Comparison of ENCODE assay signal across 23 mouse cellular contexts in genomic region chr1:59173023-59173422, GRCm38 (mm10). TPM values are rescaled to one million over a fixed set of nuclear protein-coding genes. Genes with fewer than 3 reads are reported as not detected.
A peak's percentile ranks its signal among the peaks of the same experiment; 100 is the strongest.
DNase-seq lines count a peak whose midpoint lies in the region; ATAC-seq lines count a peak whose summit lies in the region.
"Had no signal": no experiment of that assay in that cellular context is flagged by ENCODE, and none has a peak within 500 bp of the region (broad histone marks: within the 10 kb centered on the region; RNA-seq: fewer than 3 reads in every experiment).

No protein-coding gene starts in this region.

- peaks cover 46% of the 10 kb centered on the region for H3K36me3 ChIP-seq in forebrain, embryonic 12.5 days (replicated peaks)

- peak; percentile 55 for ATAC-seq in megakaryocyte, adult 5-6 weeks (ENCODE audit: poor library complexity, severe bottlenecking)
- no peak for ATAC-seq in forebrain, embryonic 12.5 days (ENCODE audit: low FRiP score)
- ATAC-seq: CD4-positive, CD25-positive, alpha-beta regulatory T cell, adult 4 months; forebrain, embryonic 15.5 days; inflammation-experienced regulatory T-cells, adult 6 months had no signal

- no peaks in the 10 kb centered on the region for H3K9me3 ChIP-seq in forebrain, embryonic 12.5 days
- H3K9me3 ChIP-seq: forebrain, embryonic 15.5 days; heart, embryonic 12.5 days; hindbrain, embryonic 12.5 days; limb, embryonic 13.5 days; midbrain, embryonic 12.5 days; neural tube, embryonic 15.5 days had no signal

- H3K4me3 ChIP-seq in forebrain, embryonic 12.5 days (replicated peaks), result no peak overlapping the region
- H3K4me3 ChIP-seq: forebrain, embryonic 15.5 days; heart, embryonic 12.5 days; hindbrain, embryonic 12.5 days; limb, embryonic 13.5 days; midbrain, embryonic 12.5 days; neural tube, embryonic 15.5 days had no signal

- H3K4me2 ChIP-seq in forebrain, embryonic 12.5 days, result no peak overlapping the region
- H3K4me2 ChIP-seq: forebrain, embryonic 15.5 days; heart, embryonic 12.5 days; hindbrain, embryonic 12.5 days; limb, embryonic 13.5 days; midbrain, embryonic 12.5 days; neural tube, embryonic 15.5 days had no signal

- no peaks in the 10 kb centered on the region for H3K27me3 ChIP-seq in forebrain, embryonic 12.5 days
- H3K27me3 ChIP-seq: forebrain, embryonic 15.5 days; heart, embryonic 12.5 days; hindbrain, embryonic 12.5 days; limb, embryonic 13.5 days; midbrain, embryonic 12.5 days; neural tube, embryonic 15.5 days had no signal

- H3K9ac ChIP-seq in forebrain, embryonic 12.5 days, result no peak overlapping the region
- H3K9ac ChIP-seq: forebrain, embryonic 15.5 days; heart, embryonic 12.5 days; hindbrain, embryonic 12.5 days; limb, embryonic 13.5 days; midbrain, embryonic 12.5 days; neural tube, embryonic 15.5 days had no signal

- 91% methylated on average over 5 of the region's 5 CpGs for WGBS in forebrain, embryonic 12.5 days

- no peak overlapping the region for H3K27ac ChIP-seq in forebrain, embryonic 12.5 days
- H3K27ac ChIP-seq: forebrain, embryonic 15.5 days; hindbrain, embryonic 12.5 days; limb, embryonic 13.5 days; midbrain, embryonic 12.5 days; neural tube, embryonic 15.5 days had no signal

- DNase-seq in heart, adult 11 months, result peak; percentile 4
- DNase-seq in heart, postnatal 14 days, result no peak
- DNase-seq in c-Kit-positive CD71-negative TER-119-negative erythroid progenitor cells, embryonic 14.5 days (ENCODE audit: low read depth), result peak; percentile 16
- peak; percentile 60 for DNase-seq in thymus, postnatal 14 days
- DNase-seq in layer of hippocampus, postnatal 25 days (ENCODE audit: extremely low spot score in 1 of 2, low spot score in 1 of 2), result no peak
- DNase-seq in Muller cell, postnatal 12 days (ENCODE audit: inconsistent ontology term), result no peak
- DNase-seq: adrenal gland, adult 2 months; cerebellum, adult 8-10 months; cerebellum, postnatal 36 days; heart, adult 18-20 months; heart, postnatal 10 days; kidney, adult 2 months; kidney, postnatal 10 days had no signal

- intact Hi-C loops in heart, postnatal 14 days (cut with DNase I), result no loop called here

- no peaks in the 10 kb centered on the region for H3K4me1 ChIP-seq in forebrain, embryonic 12.5 days
- H3K4me1 ChIP-seq: forebrain, embryonic 15.5 days; hindbrain, embryonic 12.5 days; limb, embryonic 13.5 days; midbrain, embryonic 12.5 days; neural tube, embryonic 15.5 days had no signal

RNA-seq across cellular contexts. Expression of gene Mpp4, which starts 9.8 kb away (rescaled TPM):
- under 1 TPM in 1 of 2 experiments, not detected in 1; 0.12 TPM for total RNA-seq in heart, postnatal 14 days (2021)
- total RNA-seq in megakaryocyte, adult 5-6 weeks (2015), result 0.11 TPM in 1 of 2 replicates, not detected in the other
- total RNA-seq in megakaryocyte, adult 5-6 weeks (2017), result not detected in 2 replicates
- 1 to 10 TPM; 1.2 to 1.9 TPM for total RNA-seq in layer of hippocampus, postnatal 25 days (2021)
- 0.28 and 0.32 TPM in 2 replicates for polyA plus RNA-seq in forebrain, embryonic 12.5 days (2016; fragmentation: Nextera tagmentation; extraction: Ambion mirVana)
- polyA plus RNA-seq: CD4-positive, CD25-positive, alpha-beta regulatory T cell, adult 4 months had no signal

RNA-seq across cellular contexts. Expression of gene Tmem237, which starts 52.8 kb away (rescaled TPM):
- 1 to 10 TPM; 3.5 to 5.1 TPM for total RNA-seq in heart, postnatal 14 days (2021)
- total RNA-seq in megakaryocyte, adult 5-6 weeks (2015), result 2.4 and 5.8 TPM in 2 replicates
- total RNA-seq in megakaryocyte, adult 5-6 weeks (2017), result 7.2 and 11.0 TPM in 2 replicates
- total RNA-seq in layer of hippocampus, postnatal 25 days (2021), result 10 to 100 TPM; 27.9 to 29.2 TPM
- 51.9 and 56.1 TPM in 2 replicates for polyA plus RNA-seq in forebrain, embryonic 12.5 days (2016; fragmentation: Nextera tagmentation; extraction: Ambion mirVana)

Comparison
In these comparisons a context has a peak if more than half of its experiments do, and no peak if none do; other contexts are left out.
1. DNase-seq: peak in heart, adult 11 months (single experiment), c-Kit-positive CD71-negative TER-119-negative erythroid progenitor cells, embryonic 14.5 days (single experiment) and thymus, postnatal 14 days (single experiment); none in heart, postnatal 14 days (0 of 2), layer of hippocampus, postnatal 25 days (0 of 2) and Muller cell, postnatal 12 days (single experiment).